Mouse (Mus musculus) G1E-ER4 (cell line): ENCODE data around the gene Jtb. TPM values are rescaled to one million over a fixed set of nuclear protein-coding genes. Genes with fewer than 3 reads are reported as not detected.

Source experiments
- GATA1 ChIP-seq: IDR thresholded peaks from one replicate; pipeline ENCODE4 v1.8.0; 2012; ENCODE audit warnings: low read length, inconsistent platforms
- polyA plus RNA-seq: library from polyadenylated mRNA; stranded (reverse); fragments of >175 nt; gene quantifications from 2 replicates; pipeline ENCODE4 v1.2.3, GENCODE M21; 2012

The Jtb gene
- polyA plus RNA-seq, 1 experiment: 122 TPM

- TF ChIP-seq GATA1: no peak
Measured at GRCm38 (mm10) chr3:90268190-90268589, 36.8 kb downstream of the Jtb start.

- no peak for TF ChIP-seq GATA1
Measured at GRCm38 (mm10) chr3:90268971-90269370, 37.6 kb downstream of the Jtb start.

GRCm38 (mm10) chr3:90270784-90271183 is 39.4 kb downstream of the Jtb start:
- TF ChIP-seq GATA1: no peak

- no peak for TF ChIP-seq GATA1
Measured at GRCm38 (mm10) chr3:90272170-90272569, 40.8 kb downstream of the Jtb start.

GRCm38 (mm10) chr3:90273855-90274254 is 42.5 kb downstream of the Jtb start:
- TF ChIP-seq GATA1: no peak

GRCm38 (mm10) chr3:90275286-90275685 is 43.9 kb downstream of the Jtb start:
- TF ChIP-seq GATA1: no peak

- TF ChIP-seq GATA1: no peak
Measured at GRCm38 (mm10) chr3:90276858-90277257, 45.5 kb downstream of the Jtb start.

- TF ChIP-seq GATA1: no peak
Measured at GRCm38 (mm10) chr3:90277793-90278192, 46.4 kb downstream of the Jtb start.

GRCm38 (mm10) chr3:90278211-90278610 is 46.8 kb downstream of the Jtb start:
- no peak for TF ChIP-seq GATA1

GRCm38 (mm10) chr3:90279216-90279615 is 47.8 kb downstream of the Jtb start:
- no peak for TF ChIP-seq GATA1

- no peak for TF ChIP-seq GATA1
Measured at GRCm38 (mm10) chr3:90279743-90280142, 48.3 kb downstream of the Jtb start.

- TF ChIP-seq GATA1: no peak
Measured at GRCm38 (mm10) chr3:90280708-90281107, 49.3 kb downstream of the Jtb start.

- no peak for TF ChIP-seq GATA1
Measured at GRCm38 (mm10) chr3:90284150-90284549, 52.8 kb downstream of the Jtb start.

Other genes with a start within 250 kb of the Jtb start
- 17.4 and 50.6 TPM in 2 replicates for gene Hax1, start 232.8 kb upstream of the Jtb start, polyA plus RNA-seq
- 19.8 and 35.4 TPM in 2 replicates for gene 4933434E20Rik, start 180.0 kb upstream of the Jtb start, polyA plus RNA-seq
- 158 and 183 TPM in 2 replicates for gene Ubap2l, start 179.0 kb upstream of the Jtb start, polyA plus RNA-seq
- gene Tpm3, start 158.9 kb upstream of the Jtb start, polyA plus RNA-seq: 194 and 266 TPM in 2 replicates
- gene Nup210l, start 127.5 kb upstream of the Jtb start, polyA plus RNA-seq: not detected in 2 replicates
- gene Rps27, start 17.9 kb upstream of the Jtb start, polyA plus RNA-seq: 121 and 183 TPM in 2 replicates
- gene Rab13, start 17.9 kb upstream of the Jtb start, polyA plus RNA-seq: 2.3 and 2.4 TPM in 2 replicates
- gene Creb3l4, start 11.9 kb downstream of the Jtb start, polyA plus RNA-seq: not detected in 2 replicates
- 14.3 and 15.6 TPM in 2 replicates for gene Slc39a1, start 16.6 kb downstream of the Jtb start, polyA plus RNA-seq
- gene Crtc2, start 22.6 kb downstream of the Jtb start, polyA plus RNA-seq: 40.3 and 49.3 TPM in 2 replicates
- 66.1 and 104 TPM in 2 replicates for gene Dennd4b, start 33.6 kb downstream of the Jtb start, polyA plus RNA-seq
- gene Gatad2b, start 61.6 kb downstream of the Jtb start, polyA plus RNA-seq: 3.0 and 3.6 TPM in 2 replicates
- gene Slc27a3, start 158.3 kb downstream of the Jtb start, polyA plus RNA-seq: 2.0 and 3.4 TPM in 2 replicates
- 36.0 and 41.9 TPM in 2 replicates for gene Ints3, start 202.0 kb downstream of the Jtb start, polyA plus RNA-seq
- gene Npr1, start 234.3 kb downstream of the Jtb start, polyA plus RNA-seq: 0.15 and 0.50 TPM in 2 replicates
- 20.2 and 32.3 TPM in 2 replicates for gene Ilf2, start 244.5 kb downstream of the Jtb start, polyA plus RNA-seq